Mouse (Mus musculus) ES-E14 (cell line): ENCODE data around the gene Gm21891. TPM values are rescaled to one million over a fixed set of nuclear protein-coding genes. Genes with fewer than 3 reads are reported as not detected.
"Not testable (repeated sequence)": the region's sequence is repeated elsewhere in the genome, so short reads cannot be mapped to it uniquely, and the experiment has no call there.

Source experiments
- DNase-seq: peaks from one replicate; pipeline ENCODE4 v3.0.0-alpha.2; 2013; ENCODE audit warnings: low read depth, low spot score
- H3K27ac ChIP-seq: 2 replicates; pipeline ENCODE4 v1.5.1; 2012; ENCODE audit warnings: low read depth, mild to moderate bottlenecking, low read length, moderate library complexity, mixed read lengths; ENCODE audit not compliant: poor library complexity, insufficient read depth, severe bottlenecking
- H3K36me3 ChIP-seq: 2 replicates; pipeline ENCODE4 v1.6.1; 2012; ENCODE audit warnings: mild to moderate bottlenecking, low read length, moderate library complexity, mixed read lengths; ENCODE audit not compliant: control insufficient read depth, poor library complexity, insufficient read depth, severe bottlenecking
- H3K4me1 ChIP-seq, 2 experiments: fragments of 150-350 bp in 1 of 2; sonication (generic) in 1 of 2; 2 replicates each; pipeline ENCODE4 v1.6.1; 2012; ENCODE audit warnings: low read length in 2 of 2, mild to moderate bottlenecking in 1 of 2, mixed read lengths in 1 of 2; ENCODE audit not compliant: control insufficient read depth in 2 of 2, insufficient read depth in 2 of 2, poor library complexity in 1 of 2
- H3K4me3 ChIP-seq, 2 experiments: fragments of 150-350 bp in 1 of 2; sonication (generic) in 1 of 2; 2 replicates each; pipeline ENCODE4 v1.5.1; 2012; ENCODE audit warnings: low read length in 2 of 2, low read depth in 1 of 2, mild to moderate bottlenecking in 1 of 2, mixed read lengths in 1 of 2; ENCODE audit not compliant: insufficient read depth in 1 of 2, poor library complexity in 1 of 2, severe bottlenecking in 1 of 2
- H3K9ac ChIP-seq: 2 replicates; pipeline ENCODE4 v1.6.1; 2012; ENCODE audit warnings: low read depth, mild to moderate bottlenecking, low read length, mixed read lengths; ENCODE audit not compliant: poor library complexity, insufficient read depth, severe bottlenecking
- H3K9me3 ChIP-seq: fragments of 150-350 bp; sonication (generic); 2 replicates; pipeline ENCODE4 v1.6.1; 2012; ENCODE audit warnings: low read depth, mild to moderate bottlenecking, low read length; ENCODE audit not compliant: control insufficient read depth, insufficient read depth
- in situ Hi-C, 2 experiments: fragments of 600-800 bp; cut with MboI; formaldehyde crosslinking; loops; one replicate each; pipeline ENCODE4 v1.15.1; 2025; ENCODE audit warnings: low sequenced_read_pairs in 2 of 2, inconsistent platforms in 1 of 2; ENCODE audit not compliant: unreplicated experiment in 2 of 2
- total RNA-seq: library from RNA; depleted of rRNA; stranded (reverse); fragments of 300-350 nt; gene quantifications from 2 replicates; pipeline ENCODE4 v1.2.3, GENCODE M21; 2012; rRNA removed

Gene Gm21891
- total RNA-seq: not detected in 2 replicates

DNA sequence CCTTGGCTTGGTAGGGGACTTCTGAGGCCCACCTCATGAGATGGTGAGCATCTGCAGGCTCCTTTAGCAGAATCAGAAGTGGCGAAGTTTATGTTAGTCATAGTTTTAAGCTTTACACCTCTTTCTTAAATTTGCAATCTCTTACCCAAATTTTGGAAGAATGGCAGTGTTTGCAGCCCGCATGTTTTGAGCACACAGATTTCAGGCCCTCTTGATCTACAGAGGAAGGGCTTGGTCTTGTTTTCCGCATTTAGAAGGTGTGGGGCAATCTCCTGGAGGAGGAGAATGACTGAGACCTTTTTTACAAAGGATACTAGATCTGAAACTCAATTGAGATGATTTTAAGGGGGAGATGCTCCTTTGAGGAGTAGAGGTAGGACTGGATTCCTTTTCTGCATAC is at the start of gene Gm21891:
Gm21891 (minus strand) TSS at position 101 of the 400 bp plus-strand sequence.
- H3K36me3 ChIP-seq, DNase-seq, in situ Hi-C loops, H3K9ac ChIP-seq, H3K9me3 ChIP-seq, H3K4me1 ChIP-seq, H3K27ac ChIP-seq, H3K4me3 ChIP-seq: not testable (repeated sequence)

DNA sequence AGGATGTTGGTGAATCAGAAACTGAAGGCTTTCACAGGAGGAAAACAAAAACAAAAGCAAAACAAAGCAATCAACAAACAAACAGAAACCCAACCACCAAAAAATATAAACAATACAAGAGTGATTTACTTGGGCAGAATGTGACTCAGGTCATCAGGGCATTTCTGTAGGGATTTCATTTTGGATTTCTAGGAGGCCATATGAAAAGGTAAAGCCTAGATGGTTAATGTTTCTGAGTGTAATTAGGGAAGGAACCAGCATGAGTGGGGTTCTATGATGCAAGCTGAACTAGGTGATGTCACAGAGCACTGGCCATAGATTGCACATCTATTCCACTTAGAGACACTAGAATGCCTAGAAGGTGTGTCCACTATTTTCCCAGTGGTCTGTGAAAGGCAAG is 28.4 kb upstream of the Gm21891 start, which contains the start of gene Gm21425:
Gm21425 (plus strand) TSS at position 301 of the 400 bp plus-strand sequence.
- H3K27ac ChIP-seq, in situ Hi-C loops, H3K36me3 ChIP-seq, H3K4me3 ChIP-seq, H3K9me3 ChIP-seq, DNase-seq, H3K4me1 ChIP-seq, H3K9ac ChIP-seq: not testable (repeated sequence)

Other genes starting within 250 kb of the Gm21891 start
- not detected in 2 replicates for gene Gm20807, start 90.6 kb downstream of the Gm21891 start, total RNA-seq
- not detected in 2 replicates for gene Gm21425, start 28.5 kb upstream of the Gm21891 start, total RNA-seq
- not detected in 2 replicates for gene Gm21828, start 90.4 kb upstream of the Gm21891 start, total RNA-seq
- gene Gm21440, start 118.9 kb upstream of the Gm21891 start, total RNA-seq: not detected in 2 replicates
- gene Gm21454, start 119.0 kb upstream of the Gm21891 start, total RNA-seq: not detected in 2 replicates
- gene Gm21725, start 215.6 kb upstream of the Gm21891 start, total RNA-seq: not detected in 2 replicates